Mouse (Mus musculus) adrenal gland, postnatal 25 days (tissue): ENCODE measurements around the gene Rgp1. TPM values are rescaled to one million over a fixed set of nuclear protein-coding genes. Genes with fewer than 3 reads are reported as not detected.
A peak's percentile ranks its signal among the peaks of the same experiment; 100 is the strongest.
"Not testable (repeated sequence)": the region's sequence is repeated elsewhere in the genome, so short reads cannot be mapped to it uniquely, and the experiment has no call there.

ENCODE experiments used
- DNase-seq: peaks from one replicate; pipeline ENCODE4 v3.0.0; 2021; ENCODE audit warnings: mixed read lengths
- total RNA-seq: library from RNA; stranded (reverse); gene quantifications from 2 replicates; pipeline ENCODE4 v1.2.3, GENCODE M21; 2021

Gene Rgp1
- total RNA-seq, 1 experiment from 2014 or later, result 58.9 TPM

DNA sequence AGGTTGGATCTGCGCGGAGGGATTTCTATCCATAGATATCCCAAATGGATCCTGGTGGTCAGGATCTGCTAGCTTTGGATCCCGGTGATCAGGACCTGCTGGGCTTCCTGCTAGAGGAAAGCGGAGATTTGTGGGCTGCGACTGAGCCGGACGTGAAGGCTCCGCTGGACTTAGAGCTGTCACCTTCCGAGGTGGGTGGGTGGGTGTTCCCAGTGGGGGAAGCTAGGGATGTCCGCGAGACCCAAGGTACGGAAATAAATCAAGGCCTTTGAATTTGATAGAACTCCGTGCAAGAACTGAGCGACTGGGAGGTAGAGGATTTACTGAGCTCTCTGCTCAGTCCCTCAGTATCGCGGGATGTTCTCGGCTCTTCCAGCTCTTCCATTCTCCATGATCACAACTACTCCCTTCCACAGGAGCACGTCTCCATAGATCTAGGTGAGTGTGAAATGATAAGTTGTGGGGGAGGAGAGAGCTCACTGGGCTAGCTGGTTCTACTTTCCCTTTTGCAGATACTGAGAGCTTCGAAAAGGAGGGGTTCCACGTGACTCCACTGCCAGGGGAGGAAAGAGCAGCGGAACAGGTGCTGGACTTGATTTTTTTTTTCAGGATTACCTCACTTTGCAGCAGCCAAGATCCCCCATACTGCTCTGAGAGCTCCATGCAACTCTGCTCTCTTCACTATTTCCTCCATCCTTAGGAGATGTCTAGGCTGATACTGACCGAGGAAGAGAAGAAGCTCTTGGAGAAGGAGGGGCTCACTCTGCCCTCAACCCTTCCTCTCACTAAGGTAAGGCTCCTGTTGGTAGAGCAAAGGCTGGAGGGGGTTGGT, 15.5 kb upstream of the Rgp1 start:
- no peak for DNase-seq

DNA sequence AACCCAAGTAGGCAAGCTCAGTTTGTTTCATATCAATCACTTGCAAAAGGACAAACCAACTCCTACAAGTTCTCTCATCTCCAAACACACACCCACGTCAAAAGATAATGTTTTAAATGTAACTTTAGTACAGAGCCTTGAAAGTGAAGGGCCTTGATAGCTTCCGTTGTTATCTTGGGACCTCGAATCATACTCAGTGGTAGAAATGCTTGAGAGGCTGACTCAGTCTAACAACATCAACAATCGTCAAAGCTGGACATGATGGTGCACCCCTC, 15.0 kb upstream of the Rgp1 start:
- no peak for DNase-seq

DNA sequence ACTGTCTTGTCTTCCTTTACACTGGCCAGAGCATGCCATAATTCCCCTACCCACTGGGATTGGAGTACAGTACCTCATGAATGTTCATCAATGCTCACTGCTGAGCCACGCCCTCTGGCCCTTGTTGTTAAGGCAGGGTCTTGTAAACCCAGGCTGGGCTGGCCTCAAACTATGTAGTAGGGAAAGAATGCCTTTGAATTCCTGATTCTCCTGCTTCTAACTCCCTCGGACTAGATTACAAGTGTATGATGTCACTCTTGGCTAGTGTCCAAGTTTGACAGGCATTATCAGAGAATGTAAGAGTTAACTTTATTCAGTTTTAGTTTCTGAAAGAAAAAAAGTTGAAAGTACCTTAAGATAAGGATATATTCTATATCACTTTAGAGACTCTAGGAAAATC, 14.3 kb upstream of the Rgp1 start:
- no peak for DNase-seq

DNA sequence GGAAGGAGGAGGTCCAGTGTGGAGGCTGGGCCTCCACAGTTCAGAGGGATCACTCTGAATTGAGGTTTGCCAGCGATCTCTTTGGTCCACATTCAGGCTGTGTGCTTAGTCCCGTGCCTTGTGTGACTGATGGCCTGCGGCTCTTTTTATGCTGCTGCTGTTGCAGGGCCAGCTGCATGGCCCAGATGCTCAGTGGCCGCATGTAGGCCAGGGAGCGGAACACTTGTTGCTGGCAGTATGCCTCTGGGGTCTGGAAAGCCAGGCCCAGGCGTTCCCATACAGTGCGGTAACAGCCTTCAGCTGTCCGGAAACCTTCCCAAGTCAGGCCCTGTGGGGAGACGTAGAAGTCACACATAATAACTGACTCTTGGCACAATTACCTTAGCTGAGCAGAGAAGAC, 11.4 kb upstream of the Rgp1 start:
- DNase-seq, result no peak

DNA sequence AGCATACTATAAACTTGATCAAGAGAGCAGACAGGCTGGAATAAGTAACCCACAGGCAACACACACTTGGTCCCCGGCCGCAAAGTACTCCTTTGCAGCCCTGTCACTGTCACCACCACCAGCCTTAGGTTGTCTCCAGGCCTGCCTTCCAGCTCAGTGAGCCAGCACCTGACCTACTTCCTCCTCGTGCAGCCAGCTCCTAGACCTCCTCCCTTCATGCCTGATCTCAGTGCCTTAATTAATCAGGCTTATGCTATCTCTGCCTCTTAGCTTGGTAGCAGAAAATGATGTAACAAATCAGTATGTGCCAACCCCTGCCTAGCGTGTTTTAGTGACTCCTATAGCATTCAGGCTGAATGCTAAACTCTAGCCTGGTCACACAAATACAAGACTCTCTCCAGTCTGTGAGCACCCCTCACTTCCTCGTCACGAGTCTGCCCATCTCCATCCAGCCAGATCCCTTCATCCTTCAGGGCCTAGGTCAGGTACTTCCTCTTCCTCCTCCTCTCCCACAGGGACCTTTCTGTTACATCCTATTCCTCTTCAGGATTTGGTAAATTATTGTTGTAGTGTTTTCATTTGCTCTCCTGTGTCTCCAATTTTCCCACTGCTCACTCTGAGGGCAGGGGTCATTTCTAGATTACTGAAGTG, 7.0 kb upstream of the Rgp1 start:
- no peak for DNase-seq

DNA sequence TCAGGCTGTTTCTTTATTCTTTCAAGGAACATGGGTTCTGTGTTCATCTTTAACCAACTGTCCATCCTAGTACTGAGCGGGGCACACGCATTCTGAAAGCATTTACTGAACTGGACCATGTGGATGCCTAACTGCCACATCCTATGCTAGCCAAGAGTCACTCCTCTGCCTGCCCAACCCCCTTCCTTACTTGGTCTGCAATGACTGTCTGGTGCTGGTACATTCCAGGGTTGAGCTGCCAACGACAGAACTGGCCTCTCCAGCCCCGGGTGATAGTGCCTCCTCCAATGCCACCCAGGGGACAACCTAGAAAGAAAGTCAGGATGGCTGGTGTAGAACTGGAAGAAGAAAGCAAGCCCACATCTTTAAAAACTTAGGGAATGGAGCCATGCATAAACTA, 5.0 kb upstream of the Rgp1 start:
- DNase-seq, result no peak

DNA sequence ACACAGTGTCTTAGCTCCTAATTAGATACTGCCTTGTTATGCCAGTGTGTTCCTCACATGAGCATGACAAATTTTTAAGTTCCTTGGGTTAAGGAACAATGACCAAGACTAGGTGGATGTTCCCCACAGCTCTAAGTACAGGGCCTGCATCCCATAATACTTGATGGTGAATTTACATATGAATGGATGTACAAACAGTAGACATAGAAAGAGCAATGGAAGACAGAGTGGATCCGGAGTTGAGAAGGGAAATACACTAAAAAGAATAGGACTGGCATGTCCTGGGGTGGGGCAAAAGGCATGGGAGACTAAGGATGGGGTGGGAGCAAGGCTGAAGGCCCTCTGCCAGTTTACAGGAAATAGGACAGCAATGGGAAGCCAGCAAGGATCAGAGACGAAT, 3.2 kb upstream of the Rgp1 start:
- DNase-seq, result no peak

DNA sequence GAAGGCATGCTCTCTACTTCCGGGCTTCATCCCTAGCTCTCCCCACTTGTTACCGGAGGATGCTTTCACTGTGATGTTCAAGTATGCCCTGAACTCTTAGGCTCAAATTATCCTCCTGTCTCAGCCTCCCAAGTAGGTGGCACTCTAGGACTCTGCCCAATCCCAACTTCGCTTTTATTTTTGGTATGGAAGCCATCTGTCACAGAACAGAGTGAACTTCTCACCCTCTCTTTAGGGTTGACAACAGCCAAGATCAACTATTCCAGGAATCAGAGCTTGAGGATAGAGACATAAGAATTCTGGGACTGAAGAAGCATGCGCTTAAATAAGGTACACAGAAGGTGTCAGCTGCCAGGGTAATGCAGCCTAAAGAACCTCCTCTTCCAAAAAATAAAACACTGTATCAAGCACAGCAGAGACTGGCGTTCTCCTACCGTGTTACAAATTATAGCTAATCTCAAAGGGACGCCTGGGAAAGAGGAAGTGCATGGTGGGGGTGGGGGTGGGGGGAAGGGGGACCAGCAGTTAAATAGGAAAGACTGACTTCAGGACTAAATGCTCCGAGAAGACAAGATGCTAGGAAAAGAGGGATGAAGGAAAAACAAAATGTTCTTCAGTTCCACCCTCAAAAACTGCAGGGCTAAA, 1.2 kb upstream of the Rgp1 start:
- DNase-seq, result no peak

DNA sequence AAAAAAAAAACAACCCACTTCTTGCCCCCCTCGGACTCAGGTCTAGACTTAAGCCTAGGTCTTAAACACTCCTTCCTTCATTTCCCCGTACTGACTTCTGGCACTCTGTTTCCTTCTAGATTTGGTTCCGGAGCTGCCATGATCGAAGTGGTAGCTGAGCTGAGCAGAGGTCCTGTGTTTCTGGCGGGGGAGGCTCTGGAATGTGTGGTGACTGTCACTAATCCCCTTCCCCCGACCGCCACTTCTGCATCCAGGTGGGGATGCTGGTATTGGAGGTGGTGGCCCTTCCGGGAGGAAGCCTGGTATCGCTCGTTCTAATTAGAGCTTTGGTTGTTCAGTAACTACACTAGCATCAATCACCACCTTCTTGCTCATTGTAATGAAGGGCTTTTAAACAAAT, 741 bp downstream of the Rgp1 start:
- DNase-seq, result no peak

DNA sequence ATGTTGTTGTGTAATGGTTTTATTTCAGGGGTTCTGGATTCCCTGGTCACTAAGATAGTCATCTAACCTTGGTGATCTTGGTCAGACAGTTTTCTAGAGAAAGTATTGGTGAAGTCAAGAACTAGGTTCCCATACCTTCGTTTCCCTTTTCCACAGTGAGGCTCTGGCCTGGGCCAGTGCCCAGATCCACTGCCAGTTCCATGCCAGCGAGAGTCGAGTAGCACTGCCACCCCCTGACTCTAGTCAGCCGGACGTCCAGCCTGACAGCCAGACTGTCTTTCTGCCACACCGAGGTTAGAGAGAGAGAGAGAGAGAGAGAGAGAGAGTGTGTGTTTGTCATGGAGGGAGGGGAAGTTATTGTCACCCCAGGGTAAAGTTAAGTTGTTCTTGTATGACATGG, 1.2 kb downstream of the Rgp1 start:
- DNase-seq, result no peak

DNA sequence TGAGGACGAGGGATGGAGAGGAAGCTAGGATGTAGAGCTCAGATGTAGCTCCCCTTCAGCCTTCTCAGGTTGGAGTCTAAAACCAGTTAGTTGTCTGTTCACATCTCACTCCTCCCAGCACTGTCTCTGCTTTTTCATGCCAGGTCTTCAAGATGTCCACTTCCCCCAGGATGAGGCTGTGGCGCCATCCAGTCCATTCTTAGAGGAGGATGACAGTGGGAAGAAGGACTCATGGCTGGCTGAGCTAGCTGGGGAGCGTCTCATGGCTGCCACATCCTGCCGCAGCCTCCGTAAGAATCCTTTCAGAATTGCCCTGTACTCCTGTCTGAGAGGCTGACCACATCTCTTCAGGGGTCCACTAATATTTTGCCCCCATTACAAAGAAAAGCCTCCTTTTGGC, 2.2 kb downstream of the Rgp1 start:
- DNase-seq, result no peak

DNA sequence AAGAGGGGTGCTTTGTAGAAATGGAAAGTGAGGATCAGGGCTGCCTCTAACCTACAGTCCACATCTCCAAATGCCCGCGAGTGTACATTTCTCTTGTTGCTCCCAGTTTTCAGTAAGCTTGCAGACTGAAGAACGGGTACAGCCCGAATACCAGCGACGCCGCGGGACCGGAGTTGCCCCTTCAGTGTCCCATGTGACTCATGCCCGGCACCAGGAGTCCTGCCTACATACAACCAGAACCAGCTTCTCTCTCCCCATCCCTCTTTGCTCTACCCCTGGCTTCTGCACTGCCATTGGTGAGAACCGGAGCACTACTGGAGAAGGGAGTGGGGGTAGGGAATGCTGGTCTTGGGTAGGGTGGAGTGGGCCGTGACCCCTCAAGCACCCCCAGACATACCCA, 2.9 kb downstream of the Rgp1 start:
- DNase-seq, result no peak

DNA sequence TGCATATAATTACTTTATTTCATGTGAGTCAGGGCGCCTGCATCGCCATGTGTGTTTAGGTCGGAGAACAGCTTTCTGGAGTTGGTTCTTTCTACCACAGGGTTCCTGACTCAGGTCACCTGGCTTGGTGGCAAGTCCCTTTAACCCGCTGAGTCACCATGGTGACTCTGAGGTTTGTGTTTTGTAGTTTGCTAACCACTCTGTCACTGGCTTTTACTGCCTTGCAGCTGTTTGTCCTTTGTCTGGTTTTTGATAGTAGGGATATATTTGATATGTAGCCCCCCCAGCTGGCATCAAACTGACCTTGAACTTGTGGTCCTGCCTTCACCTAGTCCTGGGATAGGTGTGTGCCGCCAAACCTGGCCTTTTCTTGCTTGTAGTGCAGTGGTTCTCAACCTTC, 3.7 kb downstream of the Rgp1 start:
- no peak for DNase-seq

DNA sequence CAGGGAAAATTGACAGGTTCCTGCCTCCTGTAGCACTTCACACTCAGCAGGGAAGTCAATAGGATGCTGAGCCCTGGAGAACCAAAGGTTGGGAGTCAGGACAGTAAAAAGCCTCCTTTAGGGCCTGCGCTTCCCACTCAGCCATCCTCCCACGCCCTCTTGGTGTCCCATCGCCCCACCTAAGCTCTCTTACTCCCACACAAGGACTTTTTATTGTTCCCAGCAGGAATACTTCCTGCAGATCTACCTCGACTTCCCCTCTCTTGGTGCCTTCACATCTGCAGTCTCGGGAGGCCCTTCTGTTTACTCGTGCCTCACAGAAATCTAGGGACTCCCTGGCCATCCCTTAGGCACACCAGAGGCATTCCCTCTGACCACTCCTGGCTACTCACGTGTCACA, 4.9 kb downstream of the Rgp1 start:
- DNase-seq, result no peak

DNA sequence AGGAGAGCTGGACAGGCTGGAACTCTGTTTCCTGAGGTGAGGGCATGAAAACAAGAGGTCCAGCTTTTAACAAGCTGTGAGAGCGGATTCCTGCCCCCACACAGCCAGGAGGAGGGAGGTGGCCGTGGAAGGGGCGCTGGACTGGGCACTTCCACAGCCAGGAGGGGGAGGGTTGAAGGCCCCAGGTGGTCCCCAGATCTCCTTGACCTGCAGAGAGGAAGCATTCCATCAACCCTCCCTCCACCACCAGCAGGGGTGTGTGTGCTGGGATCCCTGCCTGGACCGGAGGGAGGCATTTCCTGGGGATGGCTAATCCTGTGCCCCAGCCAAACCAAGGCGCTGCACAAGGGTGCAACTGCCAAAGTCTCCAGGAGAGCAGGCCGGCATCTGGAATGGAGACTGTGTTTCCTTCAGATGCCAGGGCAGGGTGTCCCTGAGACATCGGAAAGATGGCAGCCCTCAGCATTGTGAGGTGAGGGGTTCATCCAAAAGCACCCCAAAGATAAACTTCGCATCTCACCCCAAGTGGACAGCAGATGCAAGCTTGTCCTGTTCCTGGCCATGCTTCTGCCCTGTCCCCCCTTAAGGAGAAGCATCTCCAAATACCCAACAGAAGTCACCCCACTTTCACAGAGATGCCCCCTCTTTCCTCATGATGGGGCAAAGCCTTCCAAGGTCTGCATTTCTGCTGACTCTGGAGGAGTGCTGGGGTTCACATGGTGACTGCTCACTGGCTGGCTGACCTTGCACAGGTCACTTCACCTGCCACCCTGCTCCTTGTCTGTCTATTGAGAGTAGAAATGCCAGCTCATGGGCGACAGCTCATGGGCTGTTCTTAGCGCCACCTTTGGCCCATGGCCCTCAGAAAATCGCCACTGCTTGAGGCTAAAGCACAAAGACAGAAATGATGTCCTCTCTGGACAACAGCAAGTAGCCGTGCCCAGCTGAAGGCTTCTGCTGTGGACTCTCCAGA, 6.2 kb downstream of the Rgp1 start, which contains the start of gene Msmp:
TSS of gene Msmp (minus strand) at position 51 of the 973 bp plus-strand sequence.
- DNase-seq, result peak; percentile 41

DNA sequence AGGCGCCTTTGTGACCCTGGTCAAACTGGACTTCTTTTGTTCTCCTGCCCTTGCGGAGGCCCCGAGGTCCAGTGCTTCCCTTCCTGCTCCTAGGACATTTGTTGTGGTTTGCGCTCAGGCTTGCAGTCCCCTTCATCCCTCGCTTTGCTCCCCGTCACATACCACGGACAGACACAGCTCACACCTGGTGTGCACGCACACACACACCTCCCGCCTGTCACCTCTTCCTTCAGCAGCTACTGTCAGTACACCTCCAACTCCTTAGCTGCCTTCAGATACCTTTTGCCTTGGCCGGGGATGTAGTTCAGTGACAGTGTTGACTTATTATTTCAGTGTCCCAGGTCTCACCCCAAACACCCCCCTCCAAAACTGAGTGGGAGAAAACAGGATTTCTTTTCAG, 7.2 kb downstream of the Rgp1 start:
- DNase-seq, result no peak

DNA sequence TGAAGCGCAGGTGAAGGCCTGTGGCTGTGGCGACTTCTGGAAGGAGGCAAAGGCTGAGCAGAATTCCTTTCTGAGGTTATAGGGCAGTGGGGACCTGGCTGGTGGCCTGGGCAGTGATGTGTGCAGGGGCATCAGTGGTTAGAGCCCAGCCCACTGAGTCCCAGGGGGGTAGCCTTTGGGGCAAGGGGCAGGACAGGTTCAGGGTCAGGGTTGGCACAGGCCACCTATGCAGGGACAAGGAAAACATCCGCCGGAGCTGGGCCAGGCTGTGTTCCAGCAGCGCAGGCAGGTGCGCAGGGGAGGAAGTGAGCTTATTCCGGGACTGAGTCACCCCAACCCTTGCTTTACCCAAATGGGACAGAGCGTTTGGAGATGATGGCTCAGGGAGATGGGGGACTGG, 7.9 kb downstream of the Rgp1 start:
- DNase-seq, result peak; percentile 54

DNA sequence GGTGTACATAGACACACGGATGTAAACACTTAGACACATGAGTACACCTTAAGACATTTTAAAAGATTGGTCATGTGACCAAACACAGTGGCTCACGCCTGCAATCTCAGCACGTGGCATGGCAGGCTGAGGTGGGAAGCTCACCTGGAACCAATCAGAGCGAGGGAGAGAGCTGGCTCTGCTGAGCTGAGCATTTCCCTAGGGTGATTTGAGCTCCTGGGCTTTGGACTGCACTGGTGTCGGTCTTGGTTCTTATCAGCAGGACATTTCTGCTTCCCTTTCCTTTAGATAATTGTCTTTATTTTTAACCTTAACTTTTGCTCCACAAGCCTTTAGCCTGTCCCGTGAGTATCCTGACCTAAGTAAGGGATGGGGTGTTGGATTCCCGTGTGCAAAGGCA, 9.2 kb downstream of the Rgp1 start:
- no peak for DNase-seq

DNA sequence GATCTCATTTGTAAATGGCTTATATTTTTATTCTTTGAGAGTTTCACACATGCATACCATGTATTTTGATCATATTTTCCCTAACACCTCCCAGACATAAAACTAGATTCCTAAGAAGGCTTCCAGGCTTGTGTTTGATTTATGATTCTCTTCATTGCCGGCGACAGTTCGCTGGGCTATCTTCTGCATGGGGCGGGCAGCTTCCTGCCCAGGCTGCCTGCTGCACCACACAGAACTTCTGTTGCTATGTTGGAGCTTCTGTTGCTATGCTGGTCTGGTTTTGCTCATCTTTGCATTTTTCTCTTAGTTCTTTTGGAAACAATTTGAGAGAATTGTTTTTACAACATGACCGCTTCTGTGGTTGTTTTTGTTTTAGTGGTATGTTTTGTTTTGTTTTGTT, 13.0 kb downstream of the Rgp1 start:
- no peak for DNase-seq

DNA sequence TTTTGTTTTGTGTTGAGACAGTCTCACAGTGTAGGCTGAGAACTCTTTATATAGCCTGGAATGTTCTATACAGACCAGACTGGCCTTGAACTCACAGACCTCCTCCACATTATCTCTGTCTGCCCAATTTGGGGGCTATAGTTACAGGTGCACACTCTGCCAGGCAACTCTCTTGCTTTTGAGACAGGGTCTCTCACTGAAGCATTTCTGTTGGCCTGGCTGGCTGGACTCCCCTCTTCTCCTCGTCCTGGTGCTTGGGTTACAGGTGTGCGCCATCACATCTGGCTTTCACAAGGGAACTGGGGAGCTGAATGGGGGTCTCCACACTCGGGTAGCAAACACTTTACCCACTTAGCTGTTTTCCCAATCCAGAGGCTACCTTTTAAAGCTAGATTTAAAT, 13.4 kb downstream of the Rgp1 start:
- DNase-seq, result no peak

DNA sequence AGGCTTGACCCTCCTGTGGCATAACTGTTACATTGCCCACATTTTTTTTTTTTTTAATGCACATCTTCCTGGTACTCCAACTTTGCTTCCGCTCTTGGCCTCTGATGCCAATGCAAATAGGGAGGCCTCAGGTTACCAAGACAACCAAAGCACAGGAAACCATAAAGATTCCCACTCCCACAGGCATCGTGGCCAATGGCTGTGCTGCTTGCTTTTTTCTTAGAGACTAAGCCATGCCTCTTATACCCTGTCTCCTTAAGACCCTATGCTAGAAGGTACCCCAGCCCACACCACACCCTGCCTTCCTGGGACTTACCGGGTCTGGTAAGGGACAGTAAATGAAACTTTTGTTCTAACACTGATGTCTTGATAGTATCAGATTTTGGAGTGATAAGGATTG, 14.9 kb downstream of the Rgp1 start:
- no peak for DNase-seq

DNA sequence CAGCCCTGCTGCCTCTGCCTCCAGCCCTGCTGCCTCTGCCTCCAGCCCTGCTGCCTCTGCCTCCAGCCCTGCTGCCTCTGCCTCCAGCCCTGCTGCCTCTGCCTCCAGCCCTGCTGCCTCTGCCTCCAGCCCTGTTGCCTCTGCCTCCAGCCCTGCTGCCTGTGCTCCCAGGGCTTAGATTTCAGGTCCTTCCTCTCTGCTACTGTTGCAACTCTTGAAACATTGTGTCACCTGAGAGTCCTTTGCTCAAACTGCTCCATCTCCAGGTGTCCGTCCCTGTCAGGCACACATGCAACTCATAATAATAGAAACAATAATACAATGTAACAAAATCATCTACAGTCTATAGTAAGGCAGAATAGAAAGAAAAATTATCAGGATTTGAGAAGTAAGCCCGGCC, 18.1 kb downstream of the Rgp1 start:
- not testable (repeated sequence) for DNase-seq

DNA sequence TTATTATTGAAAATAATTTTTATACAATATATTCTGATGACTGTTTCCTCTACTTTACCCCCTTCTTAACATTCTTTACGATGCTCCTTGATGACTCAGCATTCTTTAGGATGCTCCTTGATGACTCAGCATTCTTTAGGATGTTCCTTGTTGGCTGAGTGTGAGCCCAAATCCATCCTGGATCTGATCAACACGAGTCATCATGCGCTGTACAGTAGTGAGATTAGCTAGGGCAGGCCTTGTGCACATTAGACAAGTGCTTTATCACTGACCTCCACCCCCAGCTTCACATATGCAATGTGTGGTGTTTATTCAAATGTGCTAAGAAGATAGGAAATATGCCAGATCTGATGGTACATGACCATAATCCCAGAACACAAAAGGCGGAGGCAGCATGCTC, 19.7 kb downstream of the Rgp1 start:
- no peak for DNase-seq
